Mouse (Mus musculus): ENCODE measurements around the gene Ralgds.

Gene Ralgds

GRCm38 (mm10) chr2:28532938-28533771 lies 20.2 kb downstream of the Ralgds start:
- peak; percentile 76 to 93 for DNase-seq (ENCODE audit: low spot score in 2 of 2)

GRCm38 (mm10) chr2:28533901-28534435 lies 21.0 kb downstream of the Ralgds start:
- no peak for DNase-seq (ENCODE audit: low spot score in 2 of 2)

- no peak for DNase-seq (ENCODE audit: low spot score in 2 of 2)
These were observed 21.7 kb downstream of the Ralgds start for GRCm38 (mm10) chr2:28534436-28535262.

- no peak for DNase-seq (ENCODE audit: low spot score in 2 of 2)
These were observed 22.3 kb downstream of the Ralgds start for GRCm38 (mm10) chr2:28535263-28535540.

- DNase-seq (ENCODE audit: low spot score in 2 of 2): no peak
These were observed 22.7 kb downstream of the Ralgds start for GRCm38 (mm10) chr2:28535650-28536049.

GRCm38 (mm10) chr2:28536166-28536565 lies 23.2 kb downstream of the Ralgds start:
- no peak for DNase-seq (ENCODE audit: low spot score in 2 of 2)

GRCm38 (mm10) chr2:28536766-28537633 lies 24.1 kb downstream of the Ralgds start:
- no peak for DNase-seq (ENCODE audit: low spot score in 2 of 2)

GRCm38 (mm10) chr2:28537634-28537920 lies 24.7 kb downstream of the Ralgds start:
- no peak for DNase-seq (ENCODE audit: low spot score in 2 of 2)

GRCm38 (mm10) chr2:28537995-28538816 lies 25.3 kb downstream of the Ralgds start:
- no peak for DNase-seq (ENCODE audit: low spot score in 2 of 2)

- no peak for DNase-seq (ENCODE audit: low spot score in 2 of 2)
These were observed 25.8 kb downstream of the Ralgds start for GRCm38 (mm10) chr2:28538817-28539128.

- DNase-seq (ENCODE audit: low spot score in 2 of 2): peak in 1 of 2 experiments; percentile 78
These were observed 26.3 kb downstream of the Ralgds start for GRCm38 (mm10) chr2:28539206-28539605.

- no peak for DNase-seq (ENCODE audit: low spot score in 2 of 2)
These were observed 27.0 kb downstream of the Ralgds start for GRCm38 (mm10) chr2:28539949-28540348.

GRCm38 (mm10) chr2:28540587-28541227 lies 27.8 kb downstream of the Ralgds start:
- DNase-seq (ENCODE audit: low spot score in 2 of 2): no peak

- no peak for DNase-seq (ENCODE audit: low spot score in 2 of 2)
These were observed 31.0 kb downstream of the Ralgds start for GRCm38 (mm10) chr2:28543894-28544293.

GRCm38 (mm10) chr2:28545976-28546375 lies 33.1 kb downstream of the Ralgds start:
- no peak for DNase-seq (ENCODE audit: low spot score in 2 of 2)

GRCm38 (mm10) chr2:28546560-28546959 lies 33.6 kb downstream of the Ralgds start:
- no peak for DNase-seq (ENCODE audit: low spot score in 2 of 2)

- peak in 1 of 2 experiments; percentile 87 for DNase-seq (ENCODE audit: low spot score in 2 of 2)
These were observed 34.6 kb downstream of the Ralgds start for GRCm38 (mm10) chr2:28547237-28548172.

- DNase-seq (ENCODE audit: low spot score in 2 of 2): no peak
These were observed 36.2 kb downstream of the Ralgds start for GRCm38 (mm10) chr2:28549157-28549556.

GRCm38 (mm10) chr2:28552301-28552700 lies 39.4 kb downstream of the Ralgds start:
- no peak for DNase-seq (ENCODE audit: low spot score in 2 of 2)

- DNase-seq (ENCODE audit: low spot score in 2 of 2): no peak
These were observed 44.5 kb downstream of the Ralgds start for GRCm38 (mm10) chr2:28557452-28557851.
